Comparison of ENCODE assay signal across 8 mouse cellular contexts in genomic region chr11:31713641-31714121, GRCm38 (mm10). TPM values are rescaled to one million over a fixed set of nuclear protein-coding genes. Genes with fewer than 3 reads are reported as not detected.
DNase-seq lines count a peak whose midpoint lies in the region; ATAC-seq lines count a peak whose summit lies in the region.

No protein-coding gene starts in this region.

- H3K9me3 ChIP-seq in lung, embryonic 16.5 days (ENCODE audit: control insufficient read depth, low read length) = no peaks in the 10 kb centered on the region

- no peaks in the 10 kb centered on the region for H3K36me3 ChIP-seq in lung, embryonic 16.5 days (ENCODE audit: control insufficient read depth, insufficient read depth, low read length)

- WGBS in lung, embryonic 16.5 days = 24% methylated on average over 6 of the region's 6 CpGs

- DNase-seq in 416B (ENCODE audit: low read depth) = peak; percentile 76
- peak; percentile 58 for DNase-seq in heart, postnatal 25 days (ENCODE audit: low spot score)
- DNase-seq in layer of hippocampus, adult 11-12 months (ENCODE audit: low spot score) = peak; percentile 81
- DNase-seq in retina, postnatal 7 days (ENCODE audit: low read depth, low spot score) = peak; percentile 73
- no peak for DNase-seq in B cell, adult 2 months

- peak; percentile 92 for ATAC-seq in cerebellum, adult (ENCODE audit: insufficient number of reproducible peaks, low FRiP score, low TSS enrichment)
- ATAC-seq in frontal cortex, adult (ENCODE audit: low TSS enrichment) = peak; percentile 80
- ATAC-seq in lung, embryonic 16.5 days (ENCODE audit: low read depth) = peak; percentile 87

- H3K4me1 ChIP-seq in lung, embryonic 16.5 days (replicated peaks; ENCODE audit: control insufficient read depth, insufficient read depth, low read length) = peaks cover 14% of the 10 kb centered on the region

- peak overlapping the region; percentile 79 for H3K27ac ChIP-seq in lung, embryonic 16.5 days (ENCODE audit: low read length)

- H3K9ac ChIP-seq in lung, embryonic 16.5 days (ENCODE audit: low read length) = peak overlapping the region; percentile 33; the same call in 1 of the 2 replicates

- H3K27me3 ChIP-seq in lung, embryonic 16.5 days (ENCODE audit: control insufficient read depth, insufficient read depth, low read depth, low read length) = no peaks in the 10 kb centered on the region

- H3K4me3 ChIP-seq in lung, embryonic 16.5 days (ENCODE audit: low read length) = no peak overlapping the region

- no peak overlapping the region for H3K4me2 ChIP-seq in lung, embryonic 16.5 days (ENCODE audit: low read depth, low read length)

- intact Hi-C loops in heart, postnatal 25 days (cut with DNase I) = loop anchor here (5.0 kb wide), 3 partner anchors 36 to 159 kb away; partner anchors contain the start of gene Cpeb4

RNA-seq across cellular contexts. Expression of gene Bod1, which starts 42.0 kb away (rescaled TPM):
- total RNA-seq in heart, postnatal 25 days (2021) = 100 to 1,000 TPM; 115 to 121 TPM
- 68.8 and 73.1 TPM in 2 replicates for polyA plus RNA-seq in lung, embryonic 16.5 days (2015; fragmentation: Nextera tagmentation; extraction: Ambion mirVana)

Comparison
In these comparisons a context has a peak if more than half of its experiments do, and no peak if none do; other contexts are left out.
1. DNase-seq: peak in 416B (single experiment), heart, postnatal 25 days (single experiment), layer of hippocampus, adult 11-12 months (single experiment) and retina, postnatal 7 days (single experiment); none in B cell, adult 2 months (0 of 2).
2. Peak in every context shown above with its lines, with median percentiles within 50 percentile points of each other: ATAC-seq.